Mouse (Mus musculus) G1E (cell line): ENCODE data around the gene Tox2. TPM values are rescaled to one million over a fixed set of nuclear protein-coding genes. Genes with fewer than 3 reads are reported as not detected.

Source experiments
- ATAC-seq: 2 replicates; pipeline ENCODE4 v1.8.0; 2016; ENCODE audit warnings: mild to moderate bottlenecking; ENCODE audit not compliant: insufficient number of reproducible peaks, poor library complexity, low FRiP score, severe bottlenecking; ENCODE audit errors: extremely low read depth
- DNase-seq: peaks from one replicate; pipeline ENCODE4 v3.0.0; 2012; ENCODE audit warnings: low spot score
- H3K27me3 ChIP-seq: 2 replicates; pipeline ENCODE4 v1.6.1; 2012; ENCODE audit warnings: mild to moderate bottlenecking, low read length, inconsistent platforms; ENCODE audit not compliant: insufficient read depth
- H3K36me3 ChIP-seq: replicated peaks from 2 replicates; pipeline ENCODE3; 2012; ENCODE audit warnings: mild to moderate bottlenecking, inconsistent platforms
- H3K4me1 ChIP-seq: 2 replicates; pipeline ENCODE4 v1.6.1; 2012; ENCODE audit warnings: low read depth, low read length, inconsistent platforms, mixed read lengths; ENCODE audit not compliant: insufficient read depth
- H3K4me3 ChIP-seq: 2 replicates; pipeline ENCODE4 v1.5.1; 2012; ENCODE audit warnings: low read depth, mild to moderate bottlenecking, inconsistent platforms, low read length, moderate library complexity, mixed read lengths
- H3K9me3 ChIP-seq: replicated peaks from 2 replicates; pipeline ENCODE4 v1.6.1; 2012; ENCODE audit warnings: inconsistent platforms
- CTCF ChIP-seq: IDR thresholded peaks from 2 replicates; pipeline ENCODE4 v1.5.1; 2012; ENCODE audit warnings: low read depth, low read length, inconsistent platforms, mixed read lengths
- GATA1 ChIP-seq: IDR thresholded peaks from 2 replicates; pipeline ENCODE4 v1.6.1; 2012; ENCODE audit warnings: borderline replicate concordance, low read length, inconsistent platforms, mixed read lengths
- GATA2 ChIP-seq: IDR thresholded peaks from 2 replicates; pipeline ENCODE4 v1.6.1; 2012; ENCODE audit warnings: low read depth, low read length, inconsistent platforms, borderline replicate concordance
- POLR2AphosphoS5 ChIP-seq: IDR thresholded peaks from 2 replicates; pipeline ENCODE4 v1.6.1; 2012; ENCODE audit warnings: low read depth, low read length, inconsistent platforms; ENCODE audit not compliant: insufficient replicate concordance
- TAL1 ChIP-seq: conservative IDR thresholded peaks from 2 replicates; pipeline ENCODE4 v1.6.1; 2012; ENCODE audit warnings: low read depth, low read length, inconsistent platforms, mixed read lengths
- polyA plus RNA-seq: library from polyadenylated mRNA; stranded (reverse); fragments of >175 nt; gene quantifications from 2 replicates; pipeline ENCODE4 v1.2.3, GENCODE M21; 2012
- total RNA-seq, 2 experiments: library from RNA; stranded (forward) in 1 of 2; stranded (reverse) in 1 of 2; fragments of 200-1000 nt in 1 of 2; fragments of >200 nt in 1 of 2; fragmentation: Nextera tagmentation in 1 of 2; gene quantifications; 2 replicates each; pipeline ENCODE4 v1.2.3; 2014 to 2017

The Tox2 gene
- total and polyA plus RNA-seq, 3 experiments: not detected

DNA sequence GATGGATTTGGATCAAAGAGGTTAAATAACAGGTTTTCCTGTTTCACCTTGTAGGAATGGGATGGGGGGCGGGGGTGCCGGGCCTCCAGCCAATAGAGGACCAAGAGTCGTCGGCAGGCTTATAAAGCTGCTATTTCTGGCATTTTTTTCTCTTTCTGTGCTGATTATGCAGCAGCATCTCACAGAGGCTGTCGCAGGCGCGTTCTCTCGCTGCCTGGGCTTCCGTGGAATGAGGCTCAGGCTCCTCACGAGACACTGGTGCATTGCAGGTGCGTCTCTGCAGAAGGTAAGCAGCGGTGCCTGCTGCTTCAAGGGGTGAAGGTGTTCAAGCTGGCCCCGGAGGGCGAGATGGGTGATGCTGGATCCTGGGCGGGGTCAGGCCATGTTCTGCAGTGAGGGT is 22.4 kb downstream of the Tox2 start:
- H3K4me3 ChIP-seq: no peak overlapping the region
- no peak for DNase-seq
- no peak for ATAC-seq
- peaks cover 4% of the 10 kb centered on the region; the same call in 1 of the 2 replicates for H3K4me1 ChIP-seq
- no peaks in the 10 kb centered on the region for H3K36me3 ChIP-seq
- no peak for TF ChIP-seq POLR2AphosphoS5
- no peak for TF ChIP-seq TAL1
- TF ChIP-seq GATA2: no peak
- TF ChIP-seq CTCF: no peak
- no peak for TF ChIP-seq GATA1
- H3K9me3 ChIP-seq: no peaks in the 10 kb centered on the region
- H3K27me3 ChIP-seq: peaks cover 6% of the 10 kb centered on the region; the same call in 1 of the 2 replicates

DNA sequence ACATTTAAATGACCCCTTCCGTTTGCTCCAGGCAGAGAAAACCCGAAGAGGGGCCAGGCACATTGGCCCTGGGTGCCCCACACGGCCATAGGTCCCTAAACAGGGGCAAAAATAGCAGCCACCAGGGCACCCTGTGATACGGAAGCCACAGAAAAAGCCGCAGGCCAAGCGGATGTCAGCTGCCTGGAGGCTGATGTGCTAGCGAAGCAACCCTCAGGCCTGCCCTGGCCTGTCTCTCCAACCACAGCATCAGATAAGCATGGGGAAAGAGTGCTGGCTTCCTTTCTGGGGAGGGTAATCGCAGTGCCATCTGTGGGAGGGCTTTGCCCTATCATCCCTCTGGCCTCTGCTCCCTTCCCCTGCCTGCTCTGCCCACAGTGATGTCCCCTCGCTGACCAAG is 26.1 kb downstream of the Tox2 start:
- no peak for TF ChIP-seq GATA2
- no peak for TF ChIP-seq GATA1
- no peak for TF ChIP-seq TAL1
- TF ChIP-seq CTCF: no peak
- no peak for TF ChIP-seq POLR2AphosphoS5
- no peaks in the 10 kb centered on the region for H3K9me3 ChIP-seq
- H3K27me3 ChIP-seq: peaks cover 6% of the 10 kb centered on the region; the same call in 1 of the 2 replicates
- peaks cover 4% of the 10 kb centered on the region; the same call in 1 of the 2 replicates for H3K4me1 ChIP-seq
- DNase-seq (peak; percentile 24), ATAC-seq (peak; percentile 90)
- no peak overlapping the region for H3K4me3 ChIP-seq
- H3K36me3 ChIP-seq: no peaks in the 10 kb centered on the region

DNA sequence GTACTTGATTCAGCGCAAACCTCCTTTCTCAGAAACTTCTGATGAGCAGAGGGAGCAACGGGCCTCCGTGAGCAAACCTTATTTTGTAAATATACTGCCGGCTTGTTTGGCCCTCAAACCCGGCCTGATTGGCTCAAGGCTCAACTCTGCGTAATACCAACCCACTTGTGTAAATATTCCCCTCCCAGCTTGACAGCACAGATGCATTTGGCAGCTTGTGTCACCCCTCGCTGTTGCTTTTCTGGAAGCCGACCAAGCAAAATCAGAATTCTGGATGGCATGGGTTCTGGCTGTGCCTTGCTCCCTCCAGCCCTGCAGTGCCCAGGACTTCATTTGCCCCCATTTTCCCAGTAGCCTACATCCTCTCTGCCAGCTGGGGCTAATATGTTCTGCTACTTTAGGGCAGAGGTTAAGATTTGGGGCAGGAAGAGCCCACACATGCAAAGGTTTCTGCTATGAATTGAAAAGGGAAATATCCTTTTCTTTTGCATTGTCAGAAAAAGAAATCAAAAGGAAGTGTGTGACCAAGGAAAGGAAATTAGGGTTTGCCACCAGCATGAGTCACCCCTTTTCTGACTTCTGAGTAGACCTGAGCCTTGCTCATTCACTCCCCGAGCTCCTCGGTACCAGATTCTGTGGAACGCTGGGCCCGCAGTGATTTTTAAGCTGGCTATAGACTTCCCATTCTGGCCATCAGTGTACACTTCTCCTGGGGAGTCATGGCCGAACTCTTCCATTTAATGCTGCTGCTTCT is 29.0 kb downstream of the Tox2 start:
- TF ChIP-seq GATA1 (no peak), POLR2AphosphoS5 (no peak), TAL1 (no peak), GATA2 (no peak), CTCF (no peak)
- Histone ChIP-seq H3K9me3 (no peaks in the 10 kb centered on the region), H3K36me3 (no peaks in the 10 kb centered on the region), H3K4me3 (no peak overlapping the region), H3K27me3 (peaks cover 4% of the 10 kb centered on the region; the same call in 1 of the 2 replicates), H3K4me1 (peaks cover 4% of the 10 kb centered on the region; the same call in 1 of the 2 replicates)
- ATAC-seq: no peak
- no peak for DNase-seq

DNA sequence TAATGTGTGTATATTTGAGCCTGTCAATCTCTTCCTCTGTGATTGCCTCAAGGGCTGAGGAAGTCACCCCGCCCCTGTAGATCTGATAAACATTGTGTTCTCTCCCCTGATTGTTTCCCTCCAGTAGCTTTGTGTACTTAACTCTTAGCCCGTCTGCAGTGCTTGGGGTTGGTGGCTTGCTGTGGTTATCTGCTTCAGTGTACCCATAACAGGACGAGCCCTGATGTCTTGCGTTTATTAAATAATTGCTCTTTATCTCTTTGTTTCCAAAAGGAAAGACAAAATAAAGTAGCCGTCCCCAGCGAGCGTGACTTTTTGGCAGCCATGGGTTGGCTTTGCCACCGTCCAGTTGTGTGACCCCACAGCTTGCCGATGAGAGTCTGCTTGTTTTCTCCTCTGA is 30.7 kb downstream of the Tox2 start:
- H3K36me3 ChIP-seq: no peaks in the 10 kb centered on the region
- no peaks in the 10 kb centered on the region for H3K9me3 ChIP-seq
- peaks cover 4% of the 10 kb centered on the region; the same call in 1 of the 2 replicates for H3K4me1 ChIP-seq
- no peak for ATAC-seq
- TF ChIP-seq POLR2AphosphoS5 (no peak), GATA1 (no peak), TAL1 (no peak), CTCF (no peak), GATA2 (no peak)
- no peak for DNase-seq
- H3K27me3 ChIP-seq: peaks cover 4% of the 10 kb centered on the region; the same call in 1 of the 2 replicates
- H3K4me3 ChIP-seq: no peak overlapping the region

DNA sequence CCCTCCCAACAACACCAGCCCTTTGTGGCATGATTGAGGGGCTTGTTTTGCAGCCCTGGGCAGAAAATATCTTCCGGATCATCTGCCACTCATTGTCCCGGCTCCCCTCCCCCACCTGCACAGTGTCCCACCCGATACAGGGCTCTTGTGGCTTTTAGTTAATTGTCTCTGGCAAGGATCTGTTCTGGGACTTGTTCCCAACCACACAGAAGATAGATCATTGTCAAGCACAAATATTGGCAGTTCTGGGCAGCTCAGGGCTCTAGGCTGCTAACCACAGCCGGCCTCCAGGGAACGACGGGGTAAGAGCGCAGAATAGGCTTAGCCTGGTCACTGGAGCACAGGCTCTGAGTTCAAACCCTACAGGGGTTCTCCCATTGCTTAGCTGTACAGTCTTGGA is 33.1 kb downstream of the Tox2 start:
- no peaks in the 10 kb centered on the region for H3K4me1 ChIP-seq
- H3K4me3 ChIP-seq: no peak overlapping the region
- TF ChIP-seq POLR2AphosphoS5: no peak
- no peak for TF ChIP-seq TAL1
- TF ChIP-seq CTCF: no peak
- TF ChIP-seq GATA2: no peak
- no peak for TF ChIP-seq GATA1
- H3K36me3 ChIP-seq: no peaks in the 10 kb centered on the region
- ATAC-seq (no peak), DNase-seq (no peak)
- no peaks in the 10 kb centered on the region for H3K9me3 ChIP-seq
- H3K27me3 ChIP-seq: 0 out of 2 replicates have a peak, but pooled peaks cover 2% of the 10 kb centered on the region

DNA sequence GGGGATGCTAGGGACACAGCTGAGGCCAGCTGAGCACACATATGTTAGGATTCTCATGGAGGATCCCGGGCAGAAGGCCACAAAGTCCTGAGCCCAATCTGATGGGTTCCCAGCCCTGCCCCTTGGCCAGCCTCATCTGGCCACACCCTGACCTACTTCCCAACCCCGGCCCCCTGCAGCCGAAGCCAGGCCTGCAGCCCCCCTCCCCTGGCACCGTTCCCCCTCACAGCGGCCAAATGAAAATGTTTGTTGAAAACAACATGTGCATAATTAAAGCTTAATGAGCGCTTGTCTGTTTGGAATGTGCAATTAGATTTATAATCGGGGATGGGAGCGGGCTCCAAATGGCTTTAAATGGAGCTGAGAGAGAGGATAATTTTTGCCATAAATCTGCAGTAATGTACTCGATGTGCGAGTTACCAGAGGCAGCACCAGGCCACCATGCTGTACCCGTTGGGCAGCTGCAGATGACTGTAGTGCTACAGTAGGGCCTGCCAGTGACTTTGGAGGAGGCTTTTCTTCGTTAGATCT is 35.1 kb downstream of the Tox2 start:
- H3K27me3 ChIP-seq: 0 out of 2 replicates have a peak, but pooled peaks cover 2% of the 10 kb centered on the region
- no peaks in the 10 kb centered on the region for H3K9me3 ChIP-seq
- ATAC-seq (no peak), DNase-seq (no peak)
- TF ChIP-seq GATA2 (no peak), GATA1 (no peak), CTCF (no peak), POLR2AphosphoS5 (no peak), TAL1 (no peak)
- no peaks in the 10 kb centered on the region for H3K4me1 ChIP-seq
- no peak overlapping the region for H3K4me3 ChIP-seq
- H3K36me3 ChIP-seq: no peaks in the 10 kb centered on the region
